Mouse (Mus musculus) hindbrain, embryonic 10.5 days (tissue): ENCODE measurements at regions not wholly inside any gene's neighbourhood (a gene's known extent, or its start where the extent isn't known, plus 50 kb on each side); places are given as distances from the start of the nearest gene placed in this dataset.

ENCODE experiments used
- DNase-seq: peaks from one replicate; pipeline ENCODE4 v3.0.0-alpha.2; 2017; ENCODE audit warnings: low spot score
- H3K27ac ChIP-seq: fragments of 300-500 bp; sonication (generic); 2 replicates; pipeline ENCODE4 v1.5.1; 2016; ENCODE audit warnings: mild to moderate bottlenecking, moderate library complexity
- H3K27me3 ChIP-seq: fragments of 300-500 bp; sonication (generic); 2 replicates; pipeline ENCODE4 v1.6.1; 2016; ENCODE audit warnings: mild to moderate bottlenecking; ENCODE audit not compliant: poor library complexity, insufficient read depth, severe bottlenecking
- H3K36me3 ChIP-seq: fragments of 300-500 bp; sonication (generic); 2 replicates; pipeline ENCODE4 v1.6.1; 2016; ENCODE audit warnings: mild to moderate bottlenecking, moderate library complexity
- H3K4me1 ChIP-seq: fragments of 300-500 bp; sonication (generic); replicated peaks from 2 replicates; pipeline ENCODE4 v1.6.1; 2016; ENCODE audit warnings: mild to moderate bottlenecking
- H3K4me3 ChIP-seq: fragments of 300-500 bp; sonication (generic); 2 replicates; pipeline ENCODE4 v1.5.1; 2016; ENCODE audit warnings: mild to moderate bottlenecking, moderate library complexity
- H3K9me3 ChIP-seq: fragments of 300-500 bp; sonication (generic); 2 replicates; pipeline ENCODE4 v1.6.1; 2016; ENCODE audit warnings: mild to moderate bottlenecking, moderate library complexity
- WGBS: fragments of 180-500 bp; shearing (Covaris S2); methylation state at CpG from one replicate; pipeline ENCODE4 v1.1.7; 2016; 5-methylcytosine and 5-hydroxymethylcytosine counted together

- no peak overlapping the region for H3K4me3 ChIP-seq
- DNase-seq: no peak
- WGBS: 82% methylated on average over 1 of the region's 1 CpGs
- no peak overlapping the region for H3K27ac ChIP-seq
- no peaks in the 10 kb centered on the region for H3K27me3 ChIP-seq
- no peaks in the 10 kb centered on the region for H3K9me3 ChIP-seq
- H3K36me3 ChIP-seq: no peaks in the 10 kb centered on the region
- H3K4me1 ChIP-seq: no peaks in the 10 kb centered on the region
Measured at GRCm38 (mm10) chr3:70145728-70146127, 138.3 kb downstream of the Otol1 start.

DNA sequence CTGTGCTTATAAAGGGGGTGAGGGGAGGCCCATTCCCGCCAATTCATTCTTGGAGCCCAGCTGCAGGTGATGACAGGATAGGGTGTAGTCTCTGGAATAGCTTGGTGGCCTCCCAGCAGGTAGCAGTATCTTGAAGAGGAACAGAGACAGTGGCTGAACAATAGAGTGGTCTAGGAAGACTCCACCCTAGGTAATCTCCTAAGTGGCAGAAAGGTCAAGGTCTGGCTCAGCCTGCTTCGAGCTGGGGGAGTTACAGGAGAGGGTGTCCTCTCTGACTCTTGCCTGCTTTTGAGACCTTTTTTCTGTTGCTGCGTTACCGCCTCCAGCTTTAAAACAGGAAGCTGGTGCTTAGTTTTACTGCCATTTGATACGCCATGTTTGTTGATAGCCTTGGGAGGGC is 143.7 kb downstream of the Otol1 start:
- Histone ChIP-seq H3K4me3 (no peak overlapping the region), H3K27me3 (no peaks in the 10 kb centered on the region), H3K27ac (no peak overlapping the region), H3K9me3 (no peaks in the 10 kb centered on the region), H3K4me1 (peaks cover 4% of the 10 kb centered on the region; the same call in 1 of the 2 replicates), H3K36me3 (no peaks in the 10 kb centered on the region)
- no peak for DNase-seq
- 69% methylated on average over 5 of the region's 5 CpGs for WGBS

GRCm38 (mm10) chr3:70160043-70160442 is 152.6 kb downstream of the Otol1 start:
- DNase-seq: no peak
- Histone ChIP-seq H3K4me1 (peaks cover 3% of the 10 kb centered on the region; the same call in 1 of the 2 replicates), H3K36me3 (no peaks in the 10 kb centered on the region), H3K4me3 (no peak overlapping the region), H3K27me3 (no peaks in the 10 kb centered on the region), H3K27ac (no peak overlapping the region), H3K9me3 (no peaks in the 10 kb centered on the region)
- WGBS: 73% methylated on average over 9 of the region's 9 CpGs

DNA sequence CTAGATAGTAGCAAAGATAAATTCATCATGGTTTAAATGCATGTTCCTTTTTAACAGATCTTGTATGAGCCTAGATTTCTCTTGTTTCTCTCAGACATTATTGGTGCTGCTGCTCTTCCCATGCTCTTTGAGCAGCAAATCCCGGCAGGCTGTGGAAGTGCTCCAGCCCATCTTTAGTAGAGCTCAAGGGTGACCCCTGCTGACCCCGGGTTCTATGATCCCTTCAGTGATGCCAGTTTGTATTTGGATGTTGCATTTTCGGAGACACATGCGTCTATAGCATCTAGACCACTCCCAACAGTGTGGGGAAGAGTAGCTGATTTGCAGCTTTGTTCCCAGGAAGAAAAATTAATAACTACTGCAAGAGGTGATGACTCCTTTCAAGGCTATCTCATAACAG is 164.3 kb downstream of the Otol1 start:
- Histone ChIP-seq H3K9me3 (no peaks in the 10 kb centered on the region), H3K27me3 (no peaks in the 10 kb centered on the region)
- 58% methylated on average over 4 of the region's 4 CpGs for WGBS

DNA sequence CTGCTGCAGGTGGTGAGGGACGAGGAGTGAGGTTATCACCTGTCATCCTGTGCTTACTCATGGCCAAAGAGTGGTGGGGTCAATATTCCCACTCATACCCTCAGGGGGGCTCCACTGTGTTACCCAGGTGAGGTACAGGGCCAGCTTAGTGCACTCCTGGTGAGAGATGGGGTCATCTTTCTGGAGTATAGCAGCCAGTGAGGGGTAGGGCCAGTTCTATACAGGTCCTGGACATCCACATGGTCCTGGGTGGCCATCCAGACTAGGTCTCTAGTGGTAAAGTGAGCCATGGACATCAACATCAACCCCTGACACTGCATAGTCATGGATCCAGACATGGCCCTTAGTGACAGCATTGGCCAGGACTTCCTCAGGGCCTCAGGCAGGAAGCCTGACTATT is 169.0 kb downstream of the Otol1 start:
- Histone ChIP-seq H3K4me1 (no peaks in the 10 kb centered on the region), H3K27ac (no peak overlapping the region), H3K36me3 (no peaks in the 10 kb centered on the region), H3K9me3 (no peaks in the 10 kb centered on the region), H3K27me3 (no peaks in the 10 kb centered on the region), H3K4me3 (no peak overlapping the region)
- DNase-seq: no peak
- 74% methylated on average over 1 of the region's 1 CpGs for WGBS

More for the DNA sequence above, 164.3 kb downstream of the Otol1 start:
- H3K4me3 ChIP-seq: no peak overlapping the region
- H3K27ac ChIP-seq: no peak overlapping the region
- H3K36me3 ChIP-seq: no peaks in the 10 kb centered on the region
- DNase-seq: no peak
- no peaks in the 10 kb centered on the region for H3K4me1 ChIP-seq

- H3K4me3 ChIP-seq: no peak overlapping the region
- H3K27ac ChIP-seq: no peak overlapping the region
- no peaks in the 10 kb centered on the region for H3K9me3 ChIP-seq
- no peak for DNase-seq
- WGBS: 77% methylated on average over 3 of the region's 3 CpGs
- H3K36me3 ChIP-seq: no peaks in the 10 kb centered on the region
- no peaks in the 10 kb centered on the region for H3K4me1 ChIP-seq
- no peaks in the 10 kb centered on the region for H3K27me3 ChIP-seq
Measured at GRCm38 (mm10) chr3:70181611-70182010, 174.2 kb downstream of the Otol1 start.

DNA sequence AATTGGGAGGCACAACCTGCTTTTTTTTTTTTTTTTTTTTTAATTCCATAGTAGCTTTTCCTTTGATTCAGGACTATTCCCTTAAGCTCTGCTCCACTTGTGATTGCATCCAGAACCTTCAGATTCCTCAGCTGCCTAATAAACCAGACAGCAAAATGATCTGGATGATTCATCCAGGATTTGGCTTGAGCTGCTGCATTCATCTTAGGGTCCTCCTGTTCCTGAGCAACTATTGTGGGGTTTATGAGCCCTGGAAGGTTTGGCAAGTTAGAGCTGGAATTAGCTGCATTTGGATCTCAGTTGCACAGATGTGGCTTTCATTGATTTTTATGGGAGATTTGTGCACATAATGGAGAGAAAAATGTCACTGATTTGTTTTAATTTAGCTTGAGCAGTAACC is 183.3 kb downstream of the Otol1 start:
- no peaks in the 10 kb centered on the region for H3K27me3 ChIP-seq
- H3K36me3 ChIP-seq: no peaks in the 10 kb centered on the region
- DNase-seq: no peak
- no peak overlapping the region for H3K27ac ChIP-seq
- H3K4me3 ChIP-seq: no peak overlapping the region
- H3K9me3 ChIP-seq: no peaks in the 10 kb centered on the region
- H3K4me1 ChIP-seq: no peaks in the 10 kb centered on the region

DNA sequence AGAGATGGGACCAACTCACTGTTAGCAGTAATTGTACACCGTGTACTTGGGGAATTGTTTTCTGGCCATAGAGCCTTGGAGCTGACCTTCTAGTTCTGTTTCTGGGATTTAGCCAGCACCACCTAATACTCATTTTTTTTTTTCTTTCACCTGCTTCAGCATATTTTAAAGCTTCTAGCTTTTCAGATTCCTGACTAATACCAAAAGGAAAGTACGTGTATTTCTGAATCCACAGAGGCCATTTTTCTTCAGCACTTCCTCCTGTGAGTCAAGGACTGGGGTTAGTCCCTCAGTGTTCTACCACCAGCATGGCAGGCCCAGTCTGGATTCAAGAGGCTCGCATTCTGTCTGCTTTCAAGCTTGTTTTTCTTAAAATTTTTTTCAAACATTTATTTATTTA is 189.3 kb downstream of the Otol1 start:
- DNase-seq: no peak
- H3K27ac ChIP-seq: no peak overlapping the region
- no peaks in the 10 kb centered on the region for H3K36me3 ChIP-seq
- H3K27me3 ChIP-seq: no peaks in the 10 kb centered on the region
- H3K9me3 ChIP-seq: no peaks in the 10 kb centered on the region
- H3K4me1 ChIP-seq: no peaks in the 10 kb centered on the region
- no peak overlapping the region for H3K4me3 ChIP-seq
- WGBS: 92% methylated on average over 3 of the region's 3 CpGs

DNA sequence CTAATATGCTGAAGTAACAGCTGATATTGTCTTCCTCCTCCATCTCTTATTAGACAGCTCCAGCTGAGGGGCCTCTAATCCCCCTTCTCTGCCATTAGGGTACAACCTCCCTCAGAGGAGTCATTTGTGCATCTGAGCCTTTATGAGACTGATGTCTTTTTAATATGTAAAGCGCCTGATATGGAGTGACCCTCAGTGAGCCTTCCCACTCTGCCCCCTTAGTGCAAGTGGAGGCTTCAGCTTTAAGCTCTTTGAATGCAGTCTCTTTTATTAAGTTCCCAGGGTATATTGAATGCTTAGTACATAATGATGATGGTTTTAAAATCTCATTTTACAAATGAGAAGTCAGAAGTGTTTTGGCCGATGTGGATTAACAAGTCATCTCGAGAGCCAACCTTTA is 191.5 kb downstream of the Otol1 start:
- Histone ChIP-seq H3K9me3 (no peaks in the 10 kb centered on the region), H3K27me3 (no peaks in the 10 kb centered on the region), H3K4me1 (no peaks in the 10 kb centered on the region), H3K4me3 (no peak overlapping the region), H3K36me3 (no peaks in the 10 kb centered on the region), H3K27ac (no peak overlapping the region)
- DNase-seq: no peak
- WGBS: 87% methylated on average over 3 of the region's 3 CpGs

DNA sequence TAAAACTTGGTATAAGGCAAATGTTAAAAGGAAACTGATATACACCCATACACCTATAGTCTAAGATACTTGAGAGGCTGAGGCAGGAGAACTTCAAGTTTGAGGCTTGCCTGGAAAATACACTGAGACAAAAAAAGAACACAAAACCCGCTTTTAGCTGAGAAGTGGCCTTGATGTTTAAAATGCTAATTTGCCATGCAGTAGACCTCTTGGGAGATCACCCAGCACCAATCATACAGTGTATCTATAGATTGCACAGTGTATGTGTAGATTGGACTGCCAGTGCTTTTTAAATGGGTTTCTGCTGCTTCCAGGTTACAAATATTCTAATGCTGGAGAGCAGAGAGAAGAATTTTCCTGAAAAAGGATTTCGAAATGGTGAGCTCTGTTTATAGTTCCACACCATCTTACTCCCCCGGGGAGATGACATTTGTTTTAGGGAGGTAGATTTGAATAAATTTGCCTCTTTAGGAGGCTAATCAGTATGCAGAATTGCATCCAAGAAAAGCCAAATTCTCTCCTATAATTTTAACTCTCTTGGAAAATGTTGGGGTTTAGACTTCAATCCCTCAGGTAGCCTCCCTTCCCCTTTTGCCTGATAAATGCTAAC is 194.0 kb downstream of the Otol1 start:
- no peak overlapping the region for H3K4me3 ChIP-seq
- 77% methylated on average over 3 of the region's 3 CpGs for WGBS

DNA sequence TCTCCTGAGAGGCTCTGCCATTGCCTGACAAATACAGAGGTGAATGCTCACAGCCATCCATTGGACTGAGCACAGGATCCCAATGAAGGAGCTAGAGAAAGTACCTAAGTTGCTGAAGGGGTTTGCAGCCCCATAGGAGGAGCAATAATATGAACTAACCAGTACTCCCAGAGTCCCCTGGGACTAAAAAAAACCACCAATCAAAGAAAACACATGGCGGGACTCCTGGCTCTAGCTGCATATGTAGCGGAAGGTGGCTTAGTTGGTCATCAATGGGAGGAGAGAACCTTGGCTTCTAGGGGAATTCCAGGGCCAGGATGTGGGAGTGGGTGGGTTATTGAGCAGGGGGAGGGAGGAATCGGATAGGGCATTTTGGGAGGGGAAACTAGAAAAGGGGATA is 207.8 kb downstream of the Otol1 start:
- Histone ChIP-seq H3K9me3 (no peaks in the 10 kb centered on the region), H3K4me1 (peaks cover 8% of the 10 kb centered on the region; the same call in 1 of the 2 replicates), H3K27me3 (peaks cover 3% of the 10 kb centered on the region; the same call in 1 of the 2 replicates), H3K4me3 (no peak overlapping the region), H3K27ac (no peak overlapping the region), H3K36me3 (no peaks in the 10 kb centered on the region)
- no peak for DNase-seq
- WGBS: 83% methylated on average over 3 of the region's 3 CpGs

More for the DNA sequence above, 194.0 kb downstream of the Otol1 start:
- Histone ChIP-seq H3K9me3 (no peaks in the 10 kb centered on the region), H3K36me3 (no peaks in the 10 kb centered on the region), H3K27me3 (no peaks in the 10 kb centered on the region), H3K4me1 (no peaks in the 10 kb centered on the region), H3K27ac (no peak overlapping the region)
- DNase-seq: no peak

DNA sequence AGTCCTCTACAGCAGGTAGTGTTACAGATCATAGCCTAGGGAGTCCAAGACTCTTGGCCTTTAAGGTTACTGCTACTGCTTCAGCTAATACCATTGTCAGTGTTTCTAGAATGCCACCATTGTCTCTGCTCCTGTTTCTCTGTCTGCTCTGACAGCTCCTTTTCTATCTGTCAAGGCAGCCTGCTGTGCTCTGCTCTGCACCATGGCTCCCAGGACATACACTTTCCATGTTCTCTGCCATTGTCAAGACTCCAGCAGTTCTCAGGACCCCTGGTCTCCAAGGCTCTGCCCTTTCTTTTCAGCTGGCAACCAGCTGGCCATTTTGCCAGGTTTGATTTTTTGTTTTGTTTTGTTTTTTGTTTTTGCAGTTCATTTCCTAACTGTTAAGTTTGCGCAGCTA is 208.7 kb downstream of the Otol1 start:
- peak; percentile 47 for DNase-seq
- H3K27ac ChIP-seq: no peak overlapping the region
- no peak overlapping the region for H3K4me3 ChIP-seq
- H3K4me1 ChIP-seq: peaks cover 8% of the 10 kb centered on the region; the same call in 1 of the 2 replicates
- WGBS: 41% methylated on average over 1 of the region's 1 CpGs
- no peaks in the 10 kb centered on the region for H3K9me3 ChIP-seq
- H3K27me3 ChIP-seq: peaks cover 3% of the 10 kb centered on the region; the same call in 1 of the 2 replicates
- no peaks in the 10 kb centered on the region for H3K36me3 ChIP-seq

DNA sequence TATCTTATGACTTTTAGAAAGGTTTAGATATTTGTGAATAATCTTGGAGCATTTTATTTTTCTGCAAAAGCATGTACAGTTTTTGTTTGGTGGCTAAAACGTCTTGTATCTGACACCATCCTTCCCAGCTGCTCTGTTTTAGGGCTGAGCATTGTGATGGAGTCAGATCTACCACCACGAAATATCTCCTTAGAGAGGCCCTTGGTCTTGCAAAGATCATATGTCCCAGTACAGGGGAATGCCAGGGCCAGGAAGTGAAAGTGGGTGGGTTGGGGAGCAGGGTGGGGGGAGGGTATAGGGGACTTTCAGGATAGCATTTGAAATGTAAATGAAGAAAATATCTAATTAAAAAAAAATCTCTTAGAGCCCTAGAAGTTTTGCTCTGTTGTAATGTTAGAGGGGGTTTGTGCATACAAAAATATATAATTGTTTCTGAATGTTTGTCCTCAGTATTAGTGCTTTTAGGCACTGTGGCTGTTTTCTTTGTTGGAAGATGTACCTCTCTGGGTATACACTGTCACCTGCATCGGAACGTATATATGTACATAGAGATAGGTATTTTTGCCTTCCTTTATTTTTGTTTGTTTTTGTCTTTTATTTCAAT is 211.4 kb downstream of the Otol1 start:
- Histone ChIP-seq H3K36me3 (no peaks in the 10 kb centered on the region), H3K4me1 (peaks cover 8% of the 10 kb centered on the region; the same call in 1 of the 2 replicates), H3K27ac (no peak overlapping the region), H3K27me3 (peaks cover 3% of the 10 kb centered on the region; the same call in 1 of the 2 replicates), H3K4me3 (no peak overlapping the region), H3K9me3 (no peaks in the 10 kb centered on the region)
- DNase-seq: no peak
- 80% methylated on average over 4 of the region's 4 CpGs for WGBS
